Mouse (Mus musculus): Measurements from ENCODE around the gene Sirpb1b.
"Not testable (repeated sequence)": the region's sequence is repeated elsewhere in the genome, so short reads cannot be mapped to it uniquely, and the experiment has no call there.

DNA sequence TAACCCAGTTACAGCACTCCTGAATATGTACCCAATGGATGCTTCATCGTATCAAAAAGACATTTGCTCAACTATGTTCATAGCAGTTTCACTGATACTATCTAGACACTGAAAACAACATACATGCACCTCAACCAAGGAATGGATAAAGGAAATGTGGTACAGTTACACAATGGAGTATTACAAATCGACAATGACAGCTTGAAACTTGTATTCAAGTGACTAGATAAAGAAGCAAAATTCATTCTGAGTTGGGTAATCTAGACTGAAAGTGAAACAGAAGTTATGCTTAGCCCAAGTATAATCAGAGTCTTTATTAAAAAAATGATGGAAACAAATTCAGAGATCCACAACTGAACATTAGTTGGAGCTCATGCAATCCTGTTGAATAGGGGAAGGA, 100.0 kb downstream of the Sirpb1b start:
- not testable (repeated sequence) for TF ChIP-seq CTCF, EP300 (IDR thresholded peaks at IDR 0.05; ENCODE audit: low read depth)
